30 mouse cellular contexts compared by ENCODE assay signal in the genomic region with DNA sequence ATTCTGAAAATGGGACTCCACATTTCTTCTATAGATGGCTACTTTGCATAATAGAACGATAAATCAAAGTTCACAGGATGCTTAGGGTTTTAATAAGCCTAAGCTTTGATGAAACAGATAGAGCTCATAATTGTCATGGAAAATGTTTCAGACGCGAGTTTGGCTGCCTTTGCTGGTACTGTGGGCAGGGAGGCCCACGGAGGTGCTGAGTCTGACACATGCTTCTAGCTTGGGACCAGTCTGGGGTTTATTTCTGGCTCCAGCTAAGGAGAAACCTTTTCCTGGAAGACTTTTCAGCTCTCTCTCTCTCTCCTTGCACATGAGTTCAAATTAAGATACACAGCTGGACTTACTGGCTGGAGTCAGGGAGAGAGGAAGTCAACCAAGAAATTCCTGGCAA. TPM values are rescaled to one million over a fixed set of nuclear protein-coding genes. Genes with fewer than 3 reads are reported as not detected.
DNase-seq lines count a peak whose midpoint lies in the region; ATAC-seq lines count a peak whose summit lies in the region.
"Had no signal": no experiment of that assay in that cellular context is flagged by ENCODE, and none has a peak within 500 bp of the region (broad histone marks: within the 10 kb centered on the region; RNA-seq: fewer than 3 reads in every experiment).

No protein-coding gene starts in this region.

- peak; percentile 18 to 36 for DNase-seq in frontal cortex, postnatal 36 days (ENCODE audit: low spot score in 2 of 2)
- DNase-seq in frontal cortex, postnatal 14 days (ENCODE audit: low spot score in 2 of 2): no peak
- DNase-seq in right cerebral cortex, adult 18-20 months: peak; percentile 24
- DNase-seq in right cerebral cortex, postnatal 4 days: no peak
- DNase-seq in induced T-regulatory cell, adult 2 months (ENCODE audit: low read depth): peak; percentile 19
- DNase-seq in hindbrain, embryonic 11.5 days (ENCODE audit: low spot score): no peak
- DNase-seq in adrenal gland, postnatal 36 days: no peak
- no peak for DNase-seq in thymus, postnatal 14 days
- DNase-seq: adrenal gland, adult 2 months; cerebellum, adult 11 months; cerebellum, postnatal 14 days; gastrocnemius, postnatal 10 days; heart, adult 11 months; heart, postnatal 36 days; kidney, adult 18-20 months; kidney, postnatal 14 days; layer of hippocampus, postnatal 36 days; left cerebral cortex, postnatal 4 days; liver; lung, postnatal 14 days; right cerebral cortex, postnatal 14 days; thymus, postnatal 4 days had no signal

- H3K36me3 ChIP-seq in hindbrain, embryonic 11.5 days (ENCODE audit: control insufficient read depth, insufficient read depth, low read length): no peaks in the 10 kb centered on the region
- H3K36me3 ChIP-seq: embryonic facial prominence, embryonic 15.5 days; forebrain, embryonic 12.5 days; heart, embryonic 13.5 days; hindbrain, embryonic 15.5 days; neural tube, embryonic 15.5 days had no signal

- H3K27ac ChIP-seq in hindbrain, embryonic 11.5 days (ENCODE audit: low read depth, low read length): no peak overlapping the region
- H3K27ac ChIP-seq: embryonic facial prominence, embryonic 15.5 days; forebrain, embryonic 12.5 days; heart, embryonic 13.5 days; hindbrain, embryonic 15.5 days; layer of hippocampus, adult 2 months; neural tube, embryonic 15.5 days had no signal

- no peak overlapping the region for H3K4me2 ChIP-seq in hindbrain, embryonic 11.5 days (replicated peaks; ENCODE audit: low read depth, low read length)
- H3K4me2 ChIP-seq: embryonic facial prominence, embryonic 15.5 days; forebrain, embryonic 12.5 days; hindbrain, embryonic 15.5 days; neural tube, embryonic 15.5 days had no signal

- WGBS in hindbrain, embryonic 11.5 days: 86% methylated on average over 4 of the region's 4 CpGs

- H3K27me3 ChIP-seq in hindbrain, embryonic 11.5 days (ENCODE audit: control insufficient read depth, insufficient read depth, low read length): no peaks in the 10 kb centered on the region
- H3K27me3 ChIP-seq: embryonic facial prominence, embryonic 15.5 days; forebrain, embryonic 12.5 days; heart, embryonic 13.5 days; hindbrain, embryonic 15.5 days; neural tube, embryonic 15.5 days had no signal

- no peak overlapping the region for H3K9ac ChIP-seq in hindbrain, embryonic 11.5 days (ENCODE audit: low read depth, low read length)
- H3K9ac ChIP-seq: embryonic facial prominence, embryonic 15.5 days; forebrain, embryonic 12.5 days; heart, embryonic 13.5 days; hindbrain, embryonic 15.5 days; neural tube, embryonic 15.5 days had no signal

- ATAC-seq in hindbrain, embryonic 11.5 days (ENCODE audit: low FRiP score): no peak
- ATAC-seq: midbrain, embryonic 16.5 days had no signal

- H3K4me1 ChIP-seq in hindbrain, embryonic 11.5 days (replicated peaks; ENCODE audit: control insufficient read depth, insufficient read depth, low read length): no peaks in the 10 kb centered on the region
- H3K4me1 ChIP-seq: forebrain, embryonic 12.5 days; hindbrain, embryonic 15.5 days; neural tube, embryonic 15.5 days had no signal

- H3K4me3 ChIP-seq in hindbrain, embryonic 11.5 days (ENCODE audit: low read depth, low read length): no peak overlapping the region
- H3K4me3 ChIP-seq: embryonic facial prominence, embryonic 15.5 days; forebrain, embryonic 12.5 days; heart, embryonic 13.5 days; hindbrain, embryonic 15.5 days; layer of hippocampus, adult 2 months; neural tube, embryonic 15.5 days had no signal

- H3K9me3 ChIP-seq in hindbrain, embryonic 11.5 days (ENCODE audit: control insufficient read depth, low read length): no peaks in the 10 kb centered on the region
- H3K9me3 ChIP-seq: embryonic facial prominence, embryonic 15.5 days; forebrain, embryonic 12.5 days; heart, embryonic 13.5 days; hindbrain, embryonic 15.5 days; megakaryocyte, embryonic 14.5 days; neural tube, embryonic 15.5 days had no signal

RNA-seq across cellular contexts. Expression of gene Cd164, which starts 53.1 kb away (rescaled TPM):
- 122 and 123 TPM in 2 replicates for polyA plus RNA-seq in hindbrain, embryonic 11.5 days (2014; fragmentation: Nextera tagmentation; extraction: Ambion mirVana)
- 100 to 1,000 TPM; 215 to 243 TPM for total RNA-seq in adrenal gland, postnatal 36 days (2021)

Comparison
In these comparisons a context has a peak if more than half of its experiments do, and no peak if none do; other contexts are left out.
1. DNase-seq: peak in frontal cortex, postnatal 36 days (2 of 2), right cerebral cortex, adult 18-20 months (single experiment) and induced T-regulatory cell, adult 2 months (single experiment); none in frontal cortex, postnatal 14 days (0 of 2), right cerebral cortex, postnatal 4 days (single experiment), hindbrain, embryonic 11.5 days (single experiment), adrenal gland, postnatal 36 days (0 of 2) and thymus, postnatal 14 days (single experiment).